Mouse (Mus musculus) T-helper 2 cell (primary cell): ENCODE results near the gene Ugt1a5.

Experiments used
- in situ Hi-C: fragments of 300-600 bp; cut with MboI, MseI; formaldehyde crosslinking; loops from one replicate; pipeline ENCODE4 v1.15.1; 2025; ENCODE audit warnings: high pct_unique_total_duplicates

Ugt1a5 gene

GRCm38 (mm10) chr1:88195687-88196086, 29.9 kb downstream of the Ugt1a5 start:
- in situ Hi-C loops: loop anchor here (25.0 kb wide), 2 partner anchors 742 to 1092 kb away; no protein-coding TSS in a partner anchor

- in situ Hi-C loops: loop anchor here (25.0 kb wide), 2 partner anchors 740 to 1090 kb away; no protein-coding TSS in a partner anchor
Observed at GRCm38 (mm10) chr1:88197443-88197842, 31.6 kb downstream of the Ugt1a5 start.

GRCm38 (mm10) chr1:88199996-88200395, 34.2 kb downstream of the Ugt1a5 start:
- in situ Hi-C loops: loop anchor here (5.0 to 25.0 kb wide), 3 partner anchors 53 to 1087 kb away; no protein-coding TSS in a partner anchor

- in situ Hi-C loops: loop anchor here (5.0 kb wide), 1 partner anchor 53 kb away; no protein-coding TSS in a partner anchor
Observed at GRCm38 (mm10) chr1:88200456-88200855, 34.6 kb downstream of the Ugt1a5 start, which contains the start of gene Ugt1a2. Gene Ugt1a2, plus strand, starts transcription at chr1:88200601.

GRCm38 (mm10) chr1:88205294-88205922, 39.6 kb downstream of the Ugt1a5 start, which contains the start of gene Dnajb3:
Gene Dnajb3, minus strand, starts transcription at chr1:88205782.
- in situ Hi-C loops: no loop called here

GRCm38 (mm10) chr1:88206843-88207479, 41.1 kb downstream of the Ugt1a5 start:
- in situ Hi-C loops: no loop called here

- in situ Hi-C loops: no loop called here
Observed at GRCm38 (mm10) chr1:88211812-88212211, 46.0 kb downstream of the Ugt1a5 start, which contains the start of gene Ugt1a1. Gene Ugt1a1, plus strand, starts transcription at chr1:88211959.

GRCm38 (mm10) chr1:88212341-88213045, 46.7 kb downstream of the Ugt1a5 start:
- in situ Hi-C loops: no loop called here

GRCm38 (mm10) chr1:88213061-88213460, 47.2 kb downstream of the Ugt1a5 start:
- in situ Hi-C loops: no loop called here

- in situ Hi-C loops: no loop called here
Observed at GRCm38 (mm10) chr1:88213766-88214461, 48.1 kb downstream of the Ugt1a5 start.

GRCm38 (mm10) chr1:88214462-88214952, 48.7 kb downstream of the Ugt1a5 start:
- in situ Hi-C loops: no loop called here

- in situ Hi-C loops: no loop called here
Observed at GRCm38 (mm10) chr1:88215466-88216380, 49.9 kb downstream of the Ugt1a5 start.

- in situ Hi-C loops: no loop called here
Observed at GRCm38 (mm10) chr1:88216551-88216950, 50.7 kb downstream of the Ugt1a5 start.

GRCm38 (mm10) chr1:88217144-88217543, 51.3 kb downstream of the Ugt1a5 start:
- in situ Hi-C loops: no loop called here

GRCm38 (mm10) chr1:88217576-88217975, 51.8 kb downstream of the Ugt1a5 start:
- in situ Hi-C loops: no loop called here

- in situ Hi-C loops: no loop called here
Observed at GRCm38 (mm10) chr1:88218051-88218450, 52.2 kb downstream of the Ugt1a5 start.

- in situ Hi-C loops: no loop called here
Observed at GRCm38 (mm10) chr1:88218591-88218990, 52.8 kb downstream of the Ugt1a5 start.

- in situ Hi-C loops: no loop called here
Observed at GRCm38 (mm10) chr1:88219054-88219453, 53.2 kb downstream of the Ugt1a5 start.

- in situ Hi-C loops: no loop called here
Observed at GRCm38 (mm10) chr1:88220336-88220735, 54.5 kb downstream of the Ugt1a5 start.

GRCm38 (mm10) chr1:88222216-88222615, 56.4 kb downstream of the Ugt1a5 start:
- in situ Hi-C loops: no loop called here
